Mouse (Mus musculus): ENCODE results near the gene Myo1h. TPM values are rescaled to one million over a fixed set of nuclear protein-coding genes. Genes with fewer than 3 reads are reported as not detected.

Gene Myo1h
- polyA plus RNA-seq, 1 experiment from 2014 or later: 0.65 TPM

- Histone ChIP-seq H3K9me3 (ENCODE audit: control insufficient read depth, low read length) (no peaks in the 10 kb centered on the region), H3K36me3 (ENCODE audit: control insufficient read depth, insufficient read depth, low read length) (no peaks in the 10 kb centered on the region), H3K4me2 (ENCODE audit: low read depth, severe bottlenecking) (no peak overlapping the region), H3K9ac (ENCODE audit: low read length) (no peak overlapping the region), H3K4me3 (ENCODE audit: low read depth, low read length) (no peak overlapping the region), H3K27me3 (ENCODE audit: control insufficient read depth, insufficient read depth, low read length) (no peaks in the 10 kb centered on the region), H3K4me1 (ENCODE audit: control insufficient read depth, insufficient read depth, low read length) (no peaks in the 10 kb centered on the region), H3K27ac (replicated peaks; ENCODE audit: low read depth, low read length) (no peak overlapping the region)
- 89% methylated on average over 7 of the region's 7 CpGs for WGBS
- ATAC-seq (ENCODE audit: insufficient number of reproducible peaks, low FRiP score, low TSS enrichment, low read depth): no peak
- no peak for DNase-seq (ENCODE audit: low spot score)
Observed at GRCm38 (mm10) chr5:114343612-114344011, 54.6 kb downstream of the Myo1h start.

- H3K27ac ChIP-seq (replicated peaks; ENCODE audit: low read depth, low read length): no peak overlapping the region
- H3K4me1 ChIP-seq (ENCODE audit: control insufficient read depth, insufficient read depth, low read length): no peaks in the 10 kb centered on the region
- no peak overlapping the region for H3K9ac ChIP-seq (ENCODE audit: low read length)
- DNase-seq (ENCODE audit: low spot score): no peak
- no peak overlapping the region for H3K4me3 ChIP-seq (ENCODE audit: low read depth, low read length)
- 59% methylated on average over 3 of the region's 3 CpGs for WGBS
- no peaks in the 10 kb centered on the region for H3K27me3 ChIP-seq (ENCODE audit: control insufficient read depth, insufficient read depth, low read length)
- H3K36me3 ChIP-seq (ENCODE audit: control insufficient read depth, insufficient read depth, low read length): no peaks in the 10 kb centered on the region
- ATAC-seq (ENCODE audit: insufficient number of reproducible peaks, low FRiP score, low TSS enrichment, low read depth): no peak
- H3K9me3 ChIP-seq (ENCODE audit: control insufficient read depth, low read length): no peaks in the 10 kb centered on the region
- no peak overlapping the region for H3K4me2 ChIP-seq (ENCODE audit: low read depth, severe bottlenecking)
Observed at GRCm38 (mm10) chr5:114345538-114345937, 56.6 kb downstream of the Myo1h start.

- WGBS: 86% methylated on average over 10 of the region's 10 CpGs
- DNase-seq (ENCODE audit: low spot score) (no peak), ATAC-seq (ENCODE audit: insufficient number of reproducible peaks, low FRiP score, low TSS enrichment, low read depth) (no peak)
- H3K4me2 ChIP-seq (ENCODE audit: low read depth, severe bottlenecking): no peak overlapping the region
- H3K4me3 ChIP-seq (ENCODE audit: low read depth, low read length): no peak overlapping the region
- H3K27me3 ChIP-seq (ENCODE audit: control insufficient read depth, insufficient read depth, low read length): no peaks in the 10 kb centered on the region
- H3K27ac ChIP-seq (replicated peaks; ENCODE audit: low read depth, low read length): no peak overlapping the region
- no peak overlapping the region for H3K9ac ChIP-seq (ENCODE audit: low read length)
- H3K36me3 ChIP-seq (ENCODE audit: control insufficient read depth, insufficient read depth, low read length): no peaks in the 10 kb centered on the region
- no peaks in the 10 kb centered on the region for H3K4me1 ChIP-seq (ENCODE audit: control insufficient read depth, insufficient read depth, low read length)
- no peaks in the 10 kb centered on the region for H3K9me3 ChIP-seq (ENCODE audit: control insufficient read depth, low read length)
Observed at GRCm38 (mm10) chr5:114347005-114347404, 58.0 kb downstream of the Myo1h start.

GRCm38 (mm10) chr5:114351490-114351889 is 62.5 kb downstream of the Myo1h start:
- no peaks in the 10 kb centered on the region for H3K4me1 ChIP-seq (ENCODE audit: control insufficient read depth, insufficient read depth, low read length)
- WGBS: 55% methylated on average over 10 of the region's 10 CpGs
- H3K27ac ChIP-seq (replicated peaks; ENCODE audit: low read depth, low read length): no peak overlapping the region
- H3K9ac ChIP-seq (ENCODE audit: low read length): no peak overlapping the region
- no peak for ATAC-seq (ENCODE audit: insufficient number of reproducible peaks, low FRiP score, low TSS enrichment, low read depth)
- no peaks in the 10 kb centered on the region for H3K27me3 ChIP-seq (ENCODE audit: control insufficient read depth, insufficient read depth, low read length)
- no peak for DNase-seq (ENCODE audit: low spot score)
- H3K36me3 ChIP-seq (ENCODE audit: control insufficient read depth, insufficient read depth, low read length): no peaks in the 10 kb centered on the region
- H3K4me2 ChIP-seq (ENCODE audit: low read depth, severe bottlenecking): no peak overlapping the region
- no peak overlapping the region for H3K4me3 ChIP-seq (ENCODE audit: low read depth, low read length)
- no peaks in the 10 kb centered on the region for H3K9me3 ChIP-seq (ENCODE audit: control insufficient read depth, low read length)

- H3K9me3 ChIP-seq (ENCODE audit: control insufficient read depth, low read length): no peaks in the 10 kb centered on the region
- no peak overlapping the region for H3K4me3 ChIP-seq (ENCODE audit: low read depth, low read length)
- peaks cover 7% of the 10 kb centered on the region; the same call in 1 of the 2 replicates for H3K4me1 ChIP-seq (ENCODE audit: control insufficient read depth, insufficient read depth, low read length)
- H3K9ac ChIP-seq (ENCODE audit: low read length): no peak overlapping the region; the same call in 1 of the 2 replicates
- peak overlapping the region; percentile 28; the same call in 1 of the 2 replicates for H3K4me2 ChIP-seq (ENCODE audit: low read depth, severe bottlenecking)
- peak; percentile 86 for DNase-seq (ENCODE audit: low spot score)
- 27% methylated on average over 7 of the region's 7 CpGs for WGBS
- H3K27me3 ChIP-seq (ENCODE audit: control insufficient read depth, insufficient read depth, low read length): no peaks in the 10 kb centered on the region
- no peaks in the 10 kb centered on the region; the same call in 1 of the 2 replicates for H3K36me3 ChIP-seq (ENCODE audit: control insufficient read depth, insufficient read depth, low read length)
- H3K27ac ChIP-seq (replicated peaks; ENCODE audit: low read depth, low read length): no peak overlapping the region
- 0 out of 2 replicates have a peak, but pooled peaks have one; percentile 46 for ATAC-seq (ENCODE audit: insufficient number of reproducible peaks, low FRiP score, low TSS enrichment, low read depth)
Observed at GRCm38 (mm10) chr5:114356250-114356935, 67.4 kb downstream of the Myo1h start.

GRCm38 (mm10) chr5:114356936-114357751 is 68.2 kb downstream of the Myo1h start:
- DNase-seq (ENCODE audit: low spot score): peak; percentile 38
- no peak overlapping the region for H3K4me3 ChIP-seq (ENCODE audit: low read depth, low read length)
- H3K27ac ChIP-seq (replicated peaks; ENCODE audit: low read depth, low read length): 0 out of 2 replicates have a peak overlapping the region, but pooled peaks have one; percentile 14
- peaks cover 7% of the 10 kb centered on the region; the same call in 1 of the 2 replicates for H3K4me1 ChIP-seq (ENCODE audit: control insufficient read depth, insufficient read depth, low read length)
- WGBS: 58% methylated on average over 23 of the region's 23 CpGs
- H3K4me2 ChIP-seq (ENCODE audit: low read depth, severe bottlenecking): peak overlapping the region; percentile 28; the same call in 1 of the 2 replicates
- no peaks in the 10 kb centered on the region; the same call in 1 of the 2 replicates for H3K36me3 ChIP-seq (ENCODE audit: control insufficient read depth, insufficient read depth, low read length)
- H3K27me3 ChIP-seq (ENCODE audit: control insufficient read depth, insufficient read depth, low read length): no peaks in the 10 kb centered on the region
- H3K9me3 ChIP-seq (ENCODE audit: control insufficient read depth, low read length): no peaks in the 10 kb centered on the region
- H3K9ac ChIP-seq (ENCODE audit: low read length): peak overlapping the region; percentile 37; the same call in 1 of the 2 replicates
- peak; percentile 29; the same call in 1 of the 2 replicates for ATAC-seq (ENCODE audit: insufficient number of reproducible peaks, low FRiP score, low TSS enrichment, low read depth)

GRCm38 (mm10) chr5:114358833-114359232 is 69.9 kb downstream of the Myo1h start:
- Histone ChIP-seq H3K4me2 (ENCODE audit: low read depth, severe bottlenecking) (no peak overlapping the region), H3K27me3 (ENCODE audit: control insufficient read depth, insufficient read depth, low read length) (no peaks in the 10 kb centered on the region), H3K36me3 (ENCODE audit: control insufficient read depth, insufficient read depth, low read length) (peaks cover 7% of the 10 kb centered on the region), H3K4me1 (ENCODE audit: control insufficient read depth, insufficient read depth, low read length) (peaks cover 7% of the 10 kb centered on the region; the same call in 1 of the 2 replicates), H3K9ac (ENCODE audit: low read length) (no peak overlapping the region), H3K4me3 (ENCODE audit: low read depth, low read length) (no peak overlapping the region), H3K27ac (replicated peaks; ENCODE audit: low read depth, low read length) (no peak overlapping the region), H3K9me3 (ENCODE audit: control insufficient read depth, low read length) (no peaks in the 10 kb centered on the region)
- no peak for DNase-seq (ENCODE audit: low spot score)
- ATAC-seq (ENCODE audit: insufficient number of reproducible peaks, low FRiP score, low TSS enrichment, low read depth): no peak
- WGBS: 79% methylated on average over 10 of the region's 10 CpGs

- Histone ChIP-seq H3K27me3 (ENCODE audit: control insufficient read depth, insufficient read depth, low read length) (no peaks in the 10 kb centered on the region), H3K9ac (ENCODE audit: low read length) (no peak overlapping the region), H3K27ac (replicated peaks; ENCODE audit: low read depth, low read length) (no peak overlapping the region), H3K36me3 (ENCODE audit: control insufficient read depth, insufficient read depth, low read length) (peaks cover 8% of the 10 kb centered on the region), H3K9me3 (ENCODE audit: control insufficient read depth, low read length) (no peaks in the 10 kb centered on the region), H3K4me3 (ENCODE audit: low read depth, low read length) (no peak overlapping the region), H3K4me1 (ENCODE audit: control insufficient read depth, insufficient read depth, low read length) (peaks cover 7% of the 10 kb centered on the region; the same call in 1 of the 2 replicates), H3K4me2 (ENCODE audit: low read depth, severe bottlenecking) (no peak overlapping the region)
- ATAC-seq (ENCODE audit: insufficient number of reproducible peaks, low FRiP score, low TSS enrichment, low read depth) (0 out of 2 replicates have a peak, but pooled peaks have one; percentile 26), DNase-seq (ENCODE audit: low spot score) (peak; percentile 31)
- 38% methylated on average over 8 of the region's 8 CpGs for WGBS
Observed at GRCm38 (mm10) chr5:114359586-114359985, 70.6 kb downstream of the Myo1h start.

Data from limb, embryonic 11.5 days (tissue).